Mouse (Mus musculus) adrenal gland, postnatal 25 days (tissue): ENCODE measurements at regions not wholly inside any gene's neighbourhood (a gene's known extent, or its start where the extent isn't known, plus 50 kb on each side); places are given as distances from the start of the nearest gene placed in this dataset.

Source experiments
- DNase-seq: peaks from one replicate; pipeline ENCODE4 v3.0.0; 2021; ENCODE audit warnings: mixed read lengths

DNA sequence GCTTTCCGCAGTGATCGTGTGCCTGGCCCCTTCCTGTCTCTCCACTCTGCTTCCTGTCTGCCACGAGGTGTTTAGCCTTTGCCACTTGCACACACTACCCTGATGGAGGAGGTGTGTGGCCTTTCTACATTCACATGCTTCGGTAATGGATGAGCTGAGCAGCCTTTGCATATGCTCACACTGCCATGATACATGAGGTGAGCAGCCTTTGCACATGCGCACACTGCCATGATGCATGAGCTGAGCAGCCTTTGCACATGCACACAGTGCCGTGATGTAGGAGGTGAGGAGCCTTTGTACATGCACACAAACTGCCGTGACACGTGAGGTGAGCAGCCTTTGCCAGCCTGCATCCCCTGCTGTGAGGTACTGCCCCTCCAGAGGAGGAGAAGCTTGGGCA lies 58.3 kb downstream of the Erv3 start:
- DNase-seq = no peak

DNA sequence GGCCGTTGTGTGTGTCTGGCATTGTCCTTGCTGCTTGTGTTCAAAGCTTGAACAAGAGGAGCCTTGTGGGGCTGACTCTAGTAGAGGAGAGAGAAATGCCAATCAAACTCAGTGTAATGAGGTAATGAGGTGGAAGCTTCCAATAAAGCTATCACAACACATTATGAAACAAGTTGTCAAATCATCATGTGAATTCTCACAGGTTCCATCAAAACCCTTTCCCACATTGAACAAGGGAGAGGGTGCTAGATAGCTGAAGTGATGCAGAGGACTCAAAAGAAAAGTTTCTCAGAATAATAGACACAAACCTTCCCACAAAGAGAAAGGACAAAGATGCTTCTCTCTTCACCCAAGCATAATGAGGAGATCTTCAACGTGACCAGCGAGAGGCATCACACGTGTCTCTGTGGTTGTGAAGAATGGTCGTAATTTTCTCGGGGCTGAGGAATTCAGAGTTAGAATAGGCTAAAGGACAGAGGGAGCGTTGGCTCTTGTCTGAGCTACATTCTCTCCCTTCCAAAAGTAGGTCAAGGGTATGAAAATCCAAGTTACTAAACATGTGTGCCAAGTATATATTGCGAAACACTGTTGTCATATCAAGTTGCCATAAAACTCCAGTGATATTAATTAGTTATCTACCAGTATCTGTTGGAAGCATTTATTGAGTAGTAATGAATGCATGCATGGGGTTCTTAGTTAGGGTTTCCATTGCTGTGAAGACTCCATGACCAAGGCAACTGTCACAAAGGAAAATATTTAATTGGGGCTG lies 59.2 kb downstream of the Erv3 start:
- no peak for DNase-seq

DNA sequence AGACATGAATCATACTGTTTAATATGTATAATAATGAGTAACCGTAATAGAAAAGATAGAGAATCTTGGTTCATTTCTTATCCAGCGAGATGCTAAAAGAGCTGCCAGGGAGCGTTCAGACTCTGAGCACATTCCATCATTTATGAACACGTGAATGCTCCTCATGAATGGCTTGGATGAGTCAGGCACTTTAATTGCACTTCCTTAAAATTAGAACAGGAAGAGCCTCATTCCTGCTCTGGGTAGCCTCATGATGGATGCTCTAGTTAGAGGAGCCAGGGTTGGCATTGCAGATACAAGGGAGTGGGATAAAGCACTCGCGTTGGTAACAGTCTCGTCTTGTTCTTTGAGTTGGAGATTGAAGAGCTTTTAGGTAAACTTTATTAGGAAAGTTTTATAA lies 60.1 kb downstream of the Erv3 start:
- no peak for DNase-seq

DNA sequence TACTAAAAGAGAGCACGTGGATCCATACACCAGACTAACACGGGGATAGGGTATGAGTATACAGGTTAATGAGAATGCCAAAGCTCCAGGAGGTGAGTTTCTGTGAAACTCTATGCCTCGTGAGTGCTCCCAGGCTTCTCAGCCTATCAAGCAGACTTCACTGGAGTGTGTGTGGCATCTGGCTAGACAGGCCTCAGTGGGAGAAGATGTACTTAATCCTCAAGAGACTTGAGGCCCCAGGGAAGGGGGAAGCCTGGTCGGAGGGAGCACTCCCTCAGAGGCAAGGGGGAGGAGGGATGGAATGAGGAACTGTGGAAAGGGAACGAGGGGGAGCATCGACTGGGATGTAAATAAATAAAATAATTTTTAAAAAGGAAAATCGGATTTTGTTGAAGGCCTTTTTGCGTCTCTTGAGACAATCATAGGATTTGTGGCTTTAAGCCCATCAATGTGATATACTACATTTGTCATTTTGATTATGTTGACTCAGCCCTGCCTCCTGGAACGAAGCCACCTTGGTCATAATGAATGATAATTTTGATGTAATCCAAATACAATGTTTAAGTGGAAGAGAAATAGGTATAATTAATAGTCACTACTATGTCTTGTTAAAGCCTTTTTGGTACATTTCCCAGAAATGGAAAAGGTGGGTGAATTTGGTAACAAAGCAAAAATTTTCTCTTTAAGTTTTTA lies 62.4 kb downstream of the Erv3 start:
- peak; percentile 65 for DNase-seq

DNA sequence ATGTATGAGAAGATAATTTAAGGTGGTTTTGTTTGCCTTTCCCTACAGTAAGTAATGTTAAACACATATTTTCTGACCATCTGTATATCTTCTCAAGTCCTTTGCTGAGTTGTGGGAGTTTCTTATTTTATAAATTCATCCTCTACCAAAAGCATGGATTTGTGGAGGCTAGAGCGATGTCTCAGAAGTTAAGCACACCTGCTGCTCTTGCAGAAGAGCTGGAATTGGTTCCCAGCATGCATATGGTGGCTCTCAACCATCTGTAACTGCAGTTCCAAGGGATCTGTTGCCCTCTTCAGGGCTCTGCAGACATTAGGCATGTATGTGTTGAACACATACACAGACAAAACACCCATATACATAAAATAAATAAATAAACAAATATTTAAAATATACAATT lies 84.2 kb downstream of the Erv3 start:
- DNase-seq = no peak

DNA sequence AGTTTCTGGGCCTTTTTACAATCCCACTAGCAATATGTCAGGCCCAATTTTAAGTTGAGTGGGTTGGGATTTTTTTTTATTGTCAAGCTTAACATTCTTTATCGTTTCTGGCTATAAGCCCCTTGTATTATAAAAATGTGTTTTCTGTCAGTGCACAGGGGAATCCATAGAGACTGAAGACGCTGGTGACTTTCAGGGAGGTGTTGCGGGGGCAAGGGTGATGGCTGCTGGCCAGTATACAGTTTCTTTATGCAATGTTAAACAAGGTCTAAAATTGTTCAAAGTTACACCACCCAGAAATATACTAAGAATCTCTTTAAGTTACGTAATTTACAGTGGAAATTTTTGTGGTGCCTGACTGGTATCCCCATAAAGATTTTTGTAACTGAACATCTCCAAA lies 85.9 kb downstream of the Erv3 start:
- no peak for DNase-seq

DNA sequence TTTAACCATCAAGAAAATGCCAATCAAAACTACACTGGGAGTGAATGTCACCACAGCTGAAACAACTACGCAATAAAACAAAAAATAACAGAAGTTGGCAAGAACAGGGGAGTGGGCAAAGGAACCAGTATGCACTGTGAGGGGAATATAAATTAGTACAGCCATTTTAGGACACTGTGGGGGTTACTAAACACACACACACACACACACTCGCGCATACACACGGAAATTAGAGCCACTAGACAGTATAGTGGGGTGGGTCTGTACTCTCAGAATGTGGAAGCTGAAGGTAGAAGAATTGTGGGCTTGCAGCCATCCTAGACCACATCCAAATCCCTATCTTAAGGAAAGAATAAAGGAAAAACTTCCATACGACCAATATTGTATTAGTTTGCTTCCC lies 87.4 kb downstream of the Erv3 start:
- DNase-seq = no peak

DNA sequence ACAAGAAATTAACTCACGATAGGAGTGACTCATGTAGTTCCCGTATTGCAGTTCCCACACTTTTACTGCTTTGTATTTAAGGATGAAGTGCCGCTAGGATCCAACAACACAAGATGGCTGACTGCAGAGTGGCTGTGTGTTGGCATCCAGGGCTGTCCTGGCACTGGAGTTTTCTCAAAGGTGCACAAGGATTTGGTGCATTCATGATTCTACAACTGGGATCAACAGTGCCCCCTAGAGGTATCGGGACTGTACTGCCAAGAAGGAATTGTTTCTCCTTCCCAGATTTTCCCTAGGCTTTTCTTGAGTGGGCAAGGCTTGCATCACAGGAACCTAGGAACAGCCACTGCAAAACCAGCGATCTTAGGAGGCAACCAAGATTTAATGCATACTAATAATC lies 88.7 kb downstream of the Erv3 start:
- peak; percentile 57 for DNase-seq

DNA sequence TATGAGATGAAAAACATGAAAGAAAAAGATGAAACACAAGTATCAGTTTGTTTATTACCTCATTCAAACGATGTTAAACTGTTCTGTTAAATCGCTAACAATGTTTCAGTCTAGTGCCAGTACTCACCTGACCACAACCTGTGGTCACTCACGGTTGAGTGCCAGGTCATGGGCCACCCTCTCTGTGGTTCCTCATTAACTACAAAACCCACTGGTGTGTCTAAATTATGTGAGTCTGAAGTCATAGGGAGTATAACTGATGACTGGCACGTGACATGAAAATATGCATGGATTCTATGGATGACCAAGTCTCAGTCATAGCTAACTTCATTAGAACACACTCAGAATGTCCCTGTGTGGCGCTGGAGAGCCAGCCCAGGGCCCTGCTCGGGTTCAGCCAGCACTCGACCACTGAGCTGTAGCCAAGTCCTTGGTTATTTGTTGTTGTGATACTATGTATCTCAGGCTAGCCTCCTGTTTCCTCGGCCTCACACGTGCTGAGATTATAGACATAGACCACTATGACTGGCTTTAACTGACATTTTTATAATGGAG lies 89.8 kb downstream of the Erv3 start:
- no peak for DNase-seq

DNA sequence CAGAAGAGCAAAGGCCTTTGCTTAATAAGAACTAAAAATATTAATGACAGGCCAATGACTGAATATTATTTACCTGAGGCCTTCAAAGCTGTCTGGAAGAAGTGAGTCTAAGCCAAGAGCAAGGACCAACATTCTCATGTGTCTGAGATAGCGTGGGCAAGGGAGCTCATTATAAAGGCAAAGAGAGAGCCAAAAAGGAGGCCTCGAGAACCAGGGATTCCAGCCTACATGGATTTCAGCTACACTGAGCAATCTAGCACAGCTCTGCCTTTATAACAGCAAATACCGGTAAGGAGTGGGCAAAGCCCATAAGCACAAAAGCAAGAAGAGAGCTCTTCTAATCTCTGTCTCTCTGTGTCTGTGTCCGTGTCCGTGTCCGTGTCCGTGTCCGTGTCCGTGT lies 93.0 kb downstream of the Erv3 start:
- no peak for DNase-seq

DNA sequence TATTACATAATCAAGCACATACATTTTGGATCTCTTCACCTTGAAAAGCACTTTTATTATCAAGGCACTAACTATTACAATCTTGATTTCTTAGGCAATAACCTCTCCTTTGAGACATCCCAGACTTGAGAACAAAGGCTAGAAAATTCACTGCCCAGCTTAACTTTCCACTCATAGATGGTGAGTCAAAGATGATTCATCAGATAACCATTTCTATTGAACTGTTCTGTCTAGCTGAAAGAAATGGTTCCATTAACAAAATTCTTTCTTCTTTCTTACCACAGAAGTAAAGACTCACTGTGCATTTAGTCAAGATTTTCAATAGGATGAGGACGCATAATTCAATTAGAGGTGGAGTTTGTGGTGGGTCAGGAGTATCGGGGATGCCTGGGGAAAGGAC lies 98.0 kb downstream of the Erv3 start:
- no peak for DNase-seq

DNA sequence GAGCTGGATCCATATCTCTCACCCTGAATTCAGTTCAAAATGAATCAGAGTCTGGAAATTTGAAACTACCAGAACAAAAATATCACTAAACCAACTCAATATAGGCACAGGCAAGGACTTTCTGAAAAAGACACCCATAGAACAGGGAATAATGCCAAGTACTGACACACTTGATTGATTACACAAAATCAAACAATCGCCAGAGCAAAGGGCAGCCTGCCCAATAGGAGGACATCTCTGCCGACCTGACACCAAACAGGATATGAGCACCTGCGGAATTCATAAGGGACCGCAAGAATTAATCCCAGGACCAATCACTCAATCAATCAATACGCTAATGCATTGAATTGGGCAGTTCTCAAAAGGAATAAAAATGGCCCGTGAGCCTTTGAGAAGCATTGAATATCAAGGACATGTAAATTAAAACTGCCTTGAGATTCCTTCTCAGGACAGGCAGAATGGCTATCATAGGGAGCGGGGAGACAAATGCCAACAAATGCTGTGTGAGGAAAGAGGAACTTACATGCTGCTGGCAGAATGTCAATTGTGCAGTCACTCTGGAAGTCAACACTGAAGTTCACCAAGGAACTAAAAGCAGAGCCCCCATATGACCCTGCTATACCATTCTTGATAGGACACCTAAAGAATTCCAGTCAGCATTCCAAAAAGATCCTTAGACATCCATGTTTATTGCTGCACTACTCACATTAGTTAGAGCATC lies 102.2 kb downstream of the Erv3 start:
- DNase-seq = no peak

DNA sequence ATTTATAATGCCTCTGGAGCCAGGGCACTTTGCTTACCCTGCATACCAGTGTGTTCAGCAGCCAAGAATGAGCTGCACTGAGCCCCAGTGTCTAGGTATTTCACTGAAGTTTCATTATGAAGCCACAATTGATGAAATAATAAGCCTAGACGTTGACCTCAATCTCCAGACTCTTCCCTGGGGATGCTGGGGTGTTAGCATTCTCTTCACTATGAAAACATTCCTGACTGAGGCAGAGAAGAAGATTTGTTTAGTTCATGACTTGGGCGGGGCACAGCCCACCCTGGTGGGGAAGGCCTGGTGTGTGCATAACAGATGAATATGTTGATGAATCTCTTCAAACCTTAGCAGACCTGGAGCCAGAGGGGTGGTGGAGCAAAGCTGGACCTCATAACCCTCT lies 104.4 kb downstream of the Erv3 start:
- DNase-seq = no peak

DNA sequence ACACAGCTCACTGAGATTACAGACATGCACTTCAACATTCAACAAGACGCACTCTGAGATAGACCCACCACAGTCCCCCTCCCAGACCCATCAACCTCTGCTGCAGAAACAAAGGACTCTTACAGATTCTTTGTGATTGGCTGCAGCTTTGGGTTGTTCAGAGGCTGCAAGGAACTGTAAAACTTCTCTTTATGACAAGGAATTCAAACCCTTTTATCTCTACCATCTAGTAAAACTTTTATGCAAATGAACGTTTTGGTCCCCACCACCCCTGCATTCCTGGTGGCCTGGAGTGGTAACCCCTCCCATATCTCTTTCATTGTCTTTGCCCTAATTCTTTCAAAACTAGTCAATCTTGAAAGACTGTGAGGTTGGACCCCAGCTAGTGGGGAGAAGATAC lies 106.1 kb downstream of the Erv3 start:
- no peak for DNase-seq

DNA sequence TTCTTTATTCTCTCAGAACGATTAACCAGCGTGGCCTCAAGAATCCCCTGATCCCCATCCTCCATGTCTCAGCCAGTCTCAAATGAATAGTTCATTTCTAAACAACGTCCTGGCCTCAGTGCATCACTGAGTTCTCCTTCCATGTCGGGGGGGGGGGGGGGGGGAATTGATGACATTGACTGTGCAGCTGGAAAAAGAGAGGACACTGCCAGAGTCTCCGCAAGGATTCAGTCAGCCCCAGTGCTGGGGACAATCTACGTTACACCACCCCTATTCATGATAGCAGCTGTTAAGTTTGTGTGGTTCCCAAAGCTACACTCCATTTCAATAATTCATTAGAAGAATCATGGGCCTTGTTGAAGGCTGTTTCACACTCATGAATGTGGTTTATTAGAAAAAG lies 108.9 kb downstream of the Erv3 start:
- DNase-seq = no peak

DNA sequence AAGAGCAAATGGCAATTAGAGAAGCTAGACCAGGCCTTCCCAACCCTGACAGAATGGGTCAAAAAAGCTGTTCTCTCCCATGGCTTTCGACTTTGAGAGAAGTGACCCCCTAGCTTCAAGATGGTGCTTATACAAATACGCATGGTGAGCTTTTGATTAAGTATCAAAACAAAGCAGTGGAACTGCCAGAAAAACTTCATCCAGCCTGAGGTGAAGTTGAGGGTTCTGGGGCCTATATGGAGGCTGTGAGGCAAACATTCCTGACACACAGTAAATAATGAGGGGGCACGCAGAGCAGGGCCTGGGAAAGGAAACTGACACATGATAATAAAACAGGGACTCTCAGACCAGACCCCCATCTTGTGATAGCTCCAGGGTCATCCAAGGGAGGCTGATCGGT lies 109.3 kb downstream of the Erv3 start:
- no peak for DNase-seq

DNA sequence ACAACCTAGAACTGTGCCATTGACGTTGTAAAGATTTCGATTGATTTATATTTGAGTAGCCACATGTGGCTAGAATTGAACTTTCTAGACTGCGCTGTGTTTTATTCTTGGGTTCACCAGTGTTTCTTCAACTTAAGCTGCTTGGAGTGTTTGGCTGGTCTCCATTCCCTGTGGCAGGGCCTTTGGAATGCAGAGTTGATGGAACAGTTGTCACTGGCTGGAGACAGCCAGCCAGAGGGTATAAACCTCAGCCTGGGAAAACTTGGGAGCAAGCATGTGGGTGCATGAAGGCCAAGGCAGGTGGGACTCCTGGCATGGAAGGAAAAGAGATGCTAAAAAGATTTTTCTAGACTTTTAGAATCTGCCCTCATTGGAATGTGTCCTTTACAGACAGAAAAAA lies 109.8 kb downstream of the Erv3 start:
- DNase-seq = no peak

DNA sequence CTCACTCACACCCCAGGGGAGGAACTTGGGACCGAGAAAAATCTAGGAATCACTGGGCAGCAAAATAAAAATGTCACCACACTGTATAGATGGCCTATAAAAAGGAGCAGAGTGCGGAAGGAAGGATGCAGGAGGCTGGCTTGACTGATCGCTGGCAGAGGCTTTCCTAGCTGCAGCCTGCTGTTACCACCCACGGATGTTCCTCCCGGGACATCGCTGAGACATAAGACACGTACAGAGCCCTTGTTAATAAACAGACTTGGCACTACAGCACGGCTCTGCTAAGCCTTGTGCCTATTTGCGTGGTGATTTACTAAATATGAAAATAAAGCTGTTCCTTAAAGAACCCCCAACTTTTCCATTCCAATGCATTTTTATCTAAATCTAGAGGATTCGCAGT lies 110.8 kb downstream of the Erv3 start:
- DNase-seq = no peak

DNA sequence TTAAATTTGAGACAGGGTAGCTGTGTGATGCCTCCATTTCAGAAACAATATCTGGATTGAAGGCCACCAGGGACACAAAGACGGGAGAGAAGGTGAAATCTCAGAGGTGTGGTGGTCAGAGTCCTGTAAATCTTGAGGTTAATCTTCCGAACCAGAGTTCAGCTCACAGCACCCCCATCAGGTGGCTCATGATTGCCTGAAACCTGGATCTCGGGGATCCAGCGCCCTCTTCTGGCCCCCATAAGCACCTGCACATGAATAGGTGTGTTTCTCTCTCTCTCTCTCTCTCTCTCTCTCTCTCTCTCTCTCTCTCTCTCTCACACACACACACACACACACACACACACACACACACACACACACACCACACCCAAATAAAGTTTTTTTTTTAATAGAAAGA lies 111.8 kb downstream of the Erv3 start:
- no peak for DNase-seq

DNA sequence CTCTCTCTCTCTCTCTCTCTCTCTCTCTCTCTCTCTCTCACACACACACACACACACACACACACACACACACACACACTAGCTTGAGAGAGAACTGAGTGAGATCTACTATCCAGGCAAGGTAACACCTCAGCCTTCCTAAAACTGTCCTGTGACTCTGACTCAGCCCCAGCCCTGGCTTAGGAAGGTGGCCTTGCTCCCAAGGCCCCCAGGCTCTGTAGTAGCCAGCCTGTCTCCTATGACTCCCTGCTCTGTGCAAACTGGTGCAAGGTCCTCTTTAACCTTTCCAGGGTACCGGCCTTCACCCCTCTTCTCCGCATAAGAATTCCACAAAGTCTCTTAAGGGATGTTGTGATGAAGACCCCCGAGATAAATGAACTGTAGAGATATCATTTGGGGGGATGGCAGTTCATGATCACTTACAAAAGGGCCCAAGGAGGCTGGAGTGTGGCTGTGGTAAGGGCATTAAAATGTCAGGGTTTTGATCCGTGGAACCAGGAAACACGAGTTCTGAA lies 114.1 kb downstream of the Erv3 start:
- peak; percentile 55 for DNase-seq

DNA sequence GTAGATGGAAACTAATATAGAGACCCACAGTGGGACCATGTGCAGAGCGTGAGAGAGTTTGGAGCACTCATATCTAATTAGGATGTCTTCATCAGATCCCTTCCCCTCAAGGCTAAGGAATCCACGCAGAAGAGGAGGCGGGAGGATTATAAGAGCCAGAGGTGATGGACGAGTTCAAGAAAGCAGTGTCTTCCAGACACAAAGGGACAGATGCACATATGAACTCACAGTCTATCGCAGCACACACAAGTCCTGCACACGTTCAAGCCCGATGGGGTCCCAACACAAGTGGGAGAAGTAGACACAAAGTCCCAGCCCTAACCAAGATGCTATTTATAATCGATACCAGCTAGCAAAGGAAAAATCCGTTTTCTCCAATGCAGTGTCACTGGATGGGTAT lies 114.6 kb downstream of the Erv3 start:
- DNase-seq = no peak

DNA sequence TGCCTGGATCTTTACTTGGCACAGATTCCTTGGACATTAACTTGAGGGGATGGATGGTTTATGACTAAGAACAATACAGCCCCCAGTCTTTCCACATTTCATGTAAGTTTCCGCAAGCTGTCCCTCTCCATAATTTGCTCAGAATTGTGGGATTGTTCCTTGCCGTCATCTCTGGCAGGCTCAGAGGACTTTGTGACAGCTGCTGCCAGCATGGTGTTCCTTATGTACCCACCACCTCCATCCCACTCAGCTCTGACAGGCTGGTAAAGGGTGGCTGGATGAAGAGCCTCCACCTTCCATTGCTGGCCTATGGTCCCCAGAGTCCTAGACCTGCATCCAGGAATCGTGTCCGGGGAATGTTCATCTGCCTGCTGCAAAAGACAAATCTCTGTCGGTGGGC lies 119.1 kb downstream of the Erv3 start:
- no peak for DNase-seq

DNA sequence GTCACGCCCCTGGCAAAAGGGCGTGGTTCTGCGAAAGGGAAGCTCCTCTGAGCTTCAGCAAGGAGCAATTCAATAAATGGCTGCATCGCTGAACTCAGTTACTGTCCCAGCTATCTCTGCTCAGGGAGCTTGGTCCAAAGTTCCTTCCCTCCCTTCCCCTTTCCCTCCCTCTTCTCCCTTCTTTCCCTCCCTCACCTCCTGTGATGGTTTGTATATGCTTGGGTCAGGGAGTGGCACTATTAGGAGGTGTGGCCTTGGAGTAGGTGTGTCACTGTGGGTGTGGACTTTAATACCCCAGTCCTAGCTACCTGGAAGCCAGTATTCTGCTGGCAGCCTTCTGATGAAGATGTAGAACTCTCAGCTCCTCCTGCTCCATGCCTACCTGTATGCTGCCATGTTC lies 120.5 kb downstream of the Erv3 start:
- DNase-seq = no peak
